9 mouse cellular contexts compared by ENCODE assay signal in the genomic region with DNA sequence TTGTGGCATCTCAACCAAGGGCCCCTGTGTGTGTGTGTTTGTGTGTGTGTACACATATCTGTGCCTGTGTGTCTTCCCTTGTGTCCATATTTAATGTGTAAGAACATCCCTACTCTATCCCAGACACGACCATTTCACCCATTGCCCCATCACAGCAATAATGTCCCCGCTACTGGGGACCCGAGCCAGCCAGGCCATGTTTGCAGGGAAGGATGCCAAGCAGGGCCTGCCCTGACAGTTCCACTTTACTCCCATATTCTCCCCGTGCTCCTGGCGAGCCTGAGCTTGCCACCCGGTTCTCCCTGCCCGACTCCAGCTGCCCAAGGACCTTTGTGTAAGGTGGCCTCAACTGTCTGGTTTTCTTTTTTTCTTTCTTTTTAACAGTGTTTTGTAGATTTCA. TPM values are rescaled to one million over a fixed set of nuclear protein-coding genes. Genes with fewer than 3 reads are reported as not detected.
DNase-seq lines count a peak whose midpoint lies in the region; ATAC-seq lines count a peak whose summit lies in the region.
"Had no signal": no experiment of that assay in that cellular context is flagged by ENCODE, and none has a peak within 500 bp of the region (broad histone marks: within the 10 kb centered on the region; RNA-seq: fewer than 3 reads in every experiment).

No protein-coding gene starts in this region.

- no peak for DNase-seq in kidney, postnatal 4 days
- no peak for DNase-seq in hindbrain, embryonic 11.5 days (ENCODE audit: low spot score)
- peak; percentile 51 to 71 for DNase-seq in lung, postnatal 4 days
- DNase-seq in T-cell, adult 2 months (ENCODE audit: low spot score), result no peak
- no peak for DNase-seq in thymus, postnatal 10 days (ENCODE audit: low spot score in 2 of 2)

- H3K27me3 ChIP-seq in kidney, embryonic 16.5 days (ENCODE audit: insufficient read depth, low read length), result no peaks in the 10 kb centered on the region
- no peaks in the 10 kb centered on the region for H3K27me3 ChIP-seq in embryonic facial prominence, embryonic 13.5 days
- H3K27me3 ChIP-seq in hindbrain, embryonic 11.5 days (ENCODE audit: control insufficient read depth, insufficient read depth, low read length), result no peaks in the 10 kb centered on the region

- H3K9me3 ChIP-seq in kidney, embryonic 16.5 days (ENCODE audit: low read length), result no peaks in the 10 kb centered on the region
- H3K9me3 ChIP-seq in embryonic facial prominence, embryonic 13.5 days, result no peaks in the 10 kb centered on the region
- no peaks in the 10 kb centered on the region for H3K9me3 ChIP-seq in hindbrain, embryonic 11.5 days (ENCODE audit: control insufficient read depth, low read length)

- no peak overlapping the region for H3K4me3 ChIP-seq in kidney, embryonic 16.5 days (ENCODE audit: low read length)
- H3K4me3 ChIP-seq in embryonic facial prominence, embryonic 13.5 days, result no peak overlapping the region
- H3K4me3 ChIP-seq in hindbrain, embryonic 11.5 days (ENCODE audit: low read depth, low read length), result no peak overlapping the region

- no peak for ATAC-seq in kidney, embryonic 16.5 days (ENCODE audit: low FRiP score, low TSS enrichment)
- ATAC-seq in embryonic facial prominence, embryonic 13.5 days (ENCODE audit: insufficient number of reproducible peaks, insufficient read depth, low FRiP score, low TSS enrichment, low read depth), result no peak
- ATAC-seq in hindbrain, embryonic 11.5 days (ENCODE audit: low FRiP score), result no peak
- no peak for ATAC-seq in erythroid progenitor cell, adult 5-6 weeks (replicated peaks; ENCODE audit: low FRiP score, poor library complexity, severe bottlenecking)

- peaks cover 18% of the 10 kb centered on the region for H3K4me1 ChIP-seq in kidney, embryonic 16.5 days (ENCODE audit: insufficient read depth, low read length)
- peaks cover 72% of the 10 kb centered on the region for H3K4me1 ChIP-seq in embryonic facial prominence, embryonic 13.5 days
- H3K4me1 ChIP-seq in hindbrain, embryonic 11.5 days (replicated peaks; ENCODE audit: control insufficient read depth, insufficient read depth, low read length), result peaks cover 47% of the 10 kb centered on the region

- peaks cover 31% of the 10 kb centered on the region for H3K36me3 ChIP-seq in kidney, embryonic 16.5 days (ENCODE audit: insufficient read depth, low read length)
- peaks cover 49% of the 10 kb centered on the region for H3K36me3 ChIP-seq in embryonic facial prominence, embryonic 13.5 days
- 0 out of 2 replicates have a peak, but pooled peaks cover 15% of the 10 kb centered on the region for H3K36me3 ChIP-seq in hindbrain, embryonic 11.5 days (ENCODE audit: control insufficient read depth, insufficient read depth, low read length)

- no peak overlapping the region for H3K9ac ChIP-seq in kidney, embryonic 16.5 days (replicated peaks; ENCODE audit: low read length)
- H3K9ac ChIP-seq in embryonic facial prominence, embryonic 13.5 days, result peak overlapping the region; percentile 44; the same call in 1 of the 2 replicates
- H3K9ac ChIP-seq in hindbrain, embryonic 11.5 days (ENCODE audit: low read depth, low read length), result 0 out of 2 replicates have a peak overlapping the region, but pooled peaks have one; percentile 12
- H3K9ac ChIP-seq: liver, embryonic 14.5 days had no signal

- H3K27ac ChIP-seq in kidney, embryonic 16.5 days (ENCODE audit: low read length), result peak overlapping the region; percentile 1; the same call in 1 of the 2 replicates
- peak overlapping the region; percentile 91 for H3K27ac ChIP-seq in embryonic facial prominence, embryonic 13.5 days
- no peak overlapping the region for H3K27ac ChIP-seq in hindbrain, embryonic 11.5 days (ENCODE audit: low read depth, low read length)
- H3K27ac ChIP-seq: liver, embryonic 14.5 days had no signal

- H3K4me2 ChIP-seq in kidney, embryonic 16.5 days (replicated peaks; ENCODE audit: low read depth, low read length), result no peak overlapping the region
- H3K4me2 ChIP-seq in embryonic facial prominence, embryonic 13.5 days, result no peak overlapping the region
- no peak overlapping the region for H3K4me2 ChIP-seq in hindbrain, embryonic 11.5 days (replicated peaks; ENCODE audit: low read depth, low read length)

- 85% methylated on average over 7 of the region's 7 CpGs for WGBS in kidney, embryonic 16.5 days
- WGBS in embryonic facial prominence, embryonic 13.5 days, result 58% methylated on average over 7 of the region's 7 CpGs
- 81% methylated on average over 7 of the region's 7 CpGs for whole genome bisulfite sequencing in hindbrain, embryonic 11.5 days

RNA-seq across cellular contexts. Expression of gene Src, which starts 53.0 kb away (rescaled TPM):
- 16.9 and 17.3 TPM in 2 replicates for polyA plus RNA-seq in kidney, embryonic 16.5 days (2015; fragmentation: Nextera tagmentation; extraction: Ambion mirVana)
- polyA plus RNA-seq in embryonic facial prominence, embryonic 13.5 days (2015; fragmentation: Nextera tagmentation; extraction: Ambion mirVana), result 21.5 and 22.1 TPM in 2 replicates
- polyA plus RNA-seq in hindbrain, embryonic 11.5 days (2014; fragmentation: Nextera tagmentation; extraction: Ambion mirVana), result 13.0 and 14.4 TPM in 2 replicates
- total RNA-seq in erythroid progenitor cell, adult 5-6 weeks (2015; ENCODE audit: low replicate concordance), result 0.36 and 0.42 TPM in 2 replicates
- 0.39 and 1.1 TPM in 2 replicates for total RNA-seq in erythroid progenitor cell, adult 5-6 weeks (2017; ENCODE audit: low replicate concordance)

Comparison
In these comparisons a context has a peak if more than half of its experiments do, and no peak if none do; other contexts are left out.
1. DNase-seq: peak in lung, postnatal 4 days (2 of 2); none in kidney, postnatal 4 days (0 of 2), hindbrain, embryonic 11.5 days (single experiment), T-cell, adult 2 months (single experiment) and thymus, postnatal 10 days (0 of 2).